Comparison of ENCODE assay signal across 8 mouse cellular contexts in genomic region chr19:20393556-20394274, GRCm38 (mm10). TPM values are rescaled to one million over a fixed set of nuclear protein-coding genes. Genes with fewer than 3 reads are reported as not detected.
DNase-seq lines count a peak whose midpoint lies in the region; ATAC-seq lines count a peak whose summit lies in the region.
"Had no signal": no experiment of that assay in that cellular context is flagged by ENCODE, and none has a peak within 500 bp of the region (broad histone marks: within the 10 kb centered on the region; RNA-seq: fewer than 3 reads in every experiment).

No protein-coding gene starts in this region.

- intact Hi-C loops in left cerebral cortex, postnatal 4 days (cut with DNase I) = no loop called here

- peak; percentile 4 to 37 for DNase-seq in left cerebral cortex, adult 18-20 months (ENCODE audit: low spot score in 2 of 2)
- DNase-seq in left cerebral cortex, postnatal 4 days = no peak
- peak; percentile 35 for DNase-seq in adrenal gland, postnatal 14 days
- peak; percentile 33 to 39 for DNase-seq in natural killer cell, adult 2 months (ENCODE audit: low spot score in 2 of 2)
- DNase-seq in thymus, postnatal 10 days (ENCODE audit: low spot score in 2 of 2) = no peak
- DNase-seq: kidney, postnatal 4 days had no signal

- ATAC-seq in granulocyte monocyte progenitor cell, adult 5-6 weeks (replicated peaks; ENCODE audit: poor library complexity, severe bottlenecking) = peak; percentile 51
- ATAC-seq in erythroid progenitor cell, adult 5-6 weeks (replicated peaks; ENCODE audit: low FRiP score, poor library complexity, severe bottlenecking) = no peak

RNA-seq across cellular contexts. Expression of gene Anxa1, which starts 3.0 kb away (rescaled TPM):
- 1 to 10 TPM; 2.4 to 2.6 TPM for total RNA-seq in left cerebral cortex, adult 18-20 months (2021)
- total RNA-seq in left cerebral cortex, postnatal 4 days (2021) = 1 to 10 TPM; 3.5 to 5.7 TPM
- 20.9 and 22.8 TPM in 2 replicates for total RNA-seq in adrenal gland, postnatal 14 days (2021)
- total RNA-seq in granulocyte monocyte progenitor cell, adult 5-6 weeks (2014; fragmentation: Nextera tagmentation) = 195 and 239 TPM in 2 replicates
- total RNA-seq in granulocyte monocyte progenitor cell, adult 5-6 weeks (2017) = 534 and 546 TPM in 2 replicates
- 319 and 341 TPM in 2 replicates for total RNA-seq in erythroid progenitor cell, adult 5-6 weeks (2015; ENCODE audit: low replicate concordance)
- total RNA-seq in erythroid progenitor cell, adult 5-6 weeks (2017; ENCODE audit: low replicate concordance) = 220 and 298 TPM in 2 replicates

Comparison
In these comparisons a context has a peak if more than half of its experiments do, and no peak if none do; other contexts are left out.
1. DNase-seq: peak in left cerebral cortex, adult 18-20 months (2 of 2), adrenal gland, postnatal 14 days (single experiment) and natural killer cell, adult 2 months (2 of 2); none in left cerebral cortex, postnatal 4 days (single experiment) and thymus, postnatal 10 days (0 of 2).